Mouse (Mus musculus): ENCODE measurements around the gene Sars.

- TF ChIP-seq CTCF (IDR thresholded peaks at IDR 0.05; ENCODE audit: low read depth) = no peak
- no peak for TF ChIP-seq EP300 (optimal IDR thresholded peaks at IDR 0.05)
These were observed 33.3 kb downstream of the Sars start for GRCm38 (mm10) chr3:108411754-108412121.

Data from stomach, postnatal 0 days (tissue).